Mouse (Mus musculus): ENCODE data around the gene Rasal2. TPM values are rescaled to one million over a fixed set of nuclear protein-coding genes. Genes with fewer than 3 reads are reported as not detected.

The Rasal2 gene
- polyA plus RNA-seq, 1 experiment from 2014 or later = 8.6 TPM

DNA sequence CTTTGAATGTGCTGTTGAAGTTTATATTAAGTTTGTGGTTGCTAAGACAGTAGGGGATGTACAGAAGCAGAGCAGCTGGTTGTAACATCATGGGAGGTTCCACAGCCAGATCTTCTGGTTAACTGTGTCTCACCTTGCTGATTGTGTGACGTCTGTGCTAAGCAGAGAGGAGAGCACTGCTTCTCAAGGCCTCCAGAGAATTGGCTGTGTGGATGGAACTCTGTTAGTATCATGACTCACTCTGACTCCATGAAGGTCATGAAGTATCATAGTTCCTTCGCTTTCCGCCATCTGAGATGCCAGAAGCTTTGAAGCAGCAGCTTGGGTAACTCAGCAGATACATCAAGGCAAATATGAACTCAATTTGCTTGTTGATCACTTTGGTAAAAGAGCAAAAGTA lies 144.5 kb downstream of the Rasal2 start:
- H3K9me3 ChIP-seq (ENCODE audit: control insufficient read depth, low read length) = no peaks in the 10 kb centered on the region
- H3K4me1 ChIP-seq (replicated peaks; ENCODE audit: control insufficient read depth, insufficient read depth) = no peaks in the 10 kb centered on the region
- H3K36me3 ChIP-seq (ENCODE audit: control insufficient read depth, insufficient read depth, low read length) = no peaks in the 10 kb centered on the region
- TF ChIP-seq CTCF (IDR thresholded peaks at IDR 0.05; ENCODE audit: low read depth) (no peak), EP300 (optimal IDR thresholded peaks at IDR 0.05) (no peak)
- no peak overlapping the region for H3K9ac ChIP-seq (ENCODE audit: low read length)
- H3K4me3 ChIP-seq (ENCODE audit: low read depth, low read length) = no peak overlapping the region
- no peak for DNase-seq (ENCODE audit: low spot score)
- H3K27ac ChIP-seq (replicated peaks) = no peak overlapping the region
- H3K4me2 ChIP-seq (replicated peaks; ENCODE audit: low read depth) = no peak overlapping the region
- no peaks in the 10 kb centered on the region for H3K27me3 ChIP-seq (ENCODE audit: control insufficient read depth, insufficient read depth, low read length)
- 71% methylated on average over 3 of the region's 3 CpGs for WGBS
- no peak for ATAC-seq (ENCODE audit: low FRiP score, low TSS enrichment)

- H3K4me3 ChIP-seq (ENCODE audit: low read depth, low read length) = no peak overlapping the region
- H3K27me3 ChIP-seq (ENCODE audit: control insufficient read depth, insufficient read depth, low read length) = no peaks in the 10 kb centered on the region
- H3K4me1 ChIP-seq (replicated peaks; ENCODE audit: control insufficient read depth, insufficient read depth) = no peaks in the 10 kb centered on the region
- peak; percentile 56 for ATAC-seq (ENCODE audit: low FRiP score, low TSS enrichment)
- DNase-seq (ENCODE audit: low spot score) = peak; percentile 27
- H3K27ac ChIP-seq (replicated peaks) = no peak overlapping the region
- no peak overlapping the region for H3K4me2 ChIP-seq (replicated peaks; ENCODE audit: low read depth)
- WGBS = 19% methylated on average over 4 of the region's 4 CpGs
- no peaks in the 10 kb centered on the region for H3K36me3 ChIP-seq (ENCODE audit: control insufficient read depth, insufficient read depth, low read length)
- no peaks in the 10 kb centered on the region for H3K9me3 ChIP-seq (ENCODE audit: control insufficient read depth, low read length)
- TF ChIP-seq CTCF (IDR thresholded peaks at IDR 0.05; ENCODE audit: low read depth) = no peak
- no peak for TF ChIP-seq EP300 (optimal IDR thresholded peaks at IDR 0.05)
- H3K9ac ChIP-seq (ENCODE audit: low read length) = no peak overlapping the region
These were observed 155.8 kb downstream of the Rasal2 start for GRCm38 (mm10) chr1:157256562-157256961.

GRCm38 (mm10) chr1:157255776-157256175 lies 156.6 kb downstream of the Rasal2 start:
- TF ChIP-seq EP300 (optimal IDR thresholded peaks at IDR 0.05) = no peak
- no peak for TF ChIP-seq CTCF (IDR thresholded peaks at IDR 0.05; ENCODE audit: low read depth)
- ATAC-seq (ENCODE audit: low FRiP score, low TSS enrichment) = no peak
- H3K9me3 ChIP-seq (ENCODE audit: control insufficient read depth, low read length) = no peaks in the 10 kb centered on the region
- 43% methylated on average over 1 of the region's 1 CpGs for WGBS
- H3K4me1 ChIP-seq (replicated peaks; ENCODE audit: control insufficient read depth, insufficient read depth) = no peaks in the 10 kb centered on the region
- H3K9ac ChIP-seq (ENCODE audit: low read length) = no peak overlapping the region
- H3K27me3 ChIP-seq (ENCODE audit: control insufficient read depth, insufficient read depth, low read length) = no peaks in the 10 kb centered on the region
- no peak overlapping the region for H3K4me2 ChIP-seq (replicated peaks; ENCODE audit: low read depth)
- H3K27ac ChIP-seq (replicated peaks) = no peak overlapping the region
- DNase-seq (ENCODE audit: low spot score) = no peak
- no peak overlapping the region for H3K4me3 ChIP-seq (ENCODE audit: low read depth, low read length)
- no peaks in the 10 kb centered on the region for H3K36me3 ChIP-seq (ENCODE audit: control insufficient read depth, insufficient read depth, low read length)

DNA sequence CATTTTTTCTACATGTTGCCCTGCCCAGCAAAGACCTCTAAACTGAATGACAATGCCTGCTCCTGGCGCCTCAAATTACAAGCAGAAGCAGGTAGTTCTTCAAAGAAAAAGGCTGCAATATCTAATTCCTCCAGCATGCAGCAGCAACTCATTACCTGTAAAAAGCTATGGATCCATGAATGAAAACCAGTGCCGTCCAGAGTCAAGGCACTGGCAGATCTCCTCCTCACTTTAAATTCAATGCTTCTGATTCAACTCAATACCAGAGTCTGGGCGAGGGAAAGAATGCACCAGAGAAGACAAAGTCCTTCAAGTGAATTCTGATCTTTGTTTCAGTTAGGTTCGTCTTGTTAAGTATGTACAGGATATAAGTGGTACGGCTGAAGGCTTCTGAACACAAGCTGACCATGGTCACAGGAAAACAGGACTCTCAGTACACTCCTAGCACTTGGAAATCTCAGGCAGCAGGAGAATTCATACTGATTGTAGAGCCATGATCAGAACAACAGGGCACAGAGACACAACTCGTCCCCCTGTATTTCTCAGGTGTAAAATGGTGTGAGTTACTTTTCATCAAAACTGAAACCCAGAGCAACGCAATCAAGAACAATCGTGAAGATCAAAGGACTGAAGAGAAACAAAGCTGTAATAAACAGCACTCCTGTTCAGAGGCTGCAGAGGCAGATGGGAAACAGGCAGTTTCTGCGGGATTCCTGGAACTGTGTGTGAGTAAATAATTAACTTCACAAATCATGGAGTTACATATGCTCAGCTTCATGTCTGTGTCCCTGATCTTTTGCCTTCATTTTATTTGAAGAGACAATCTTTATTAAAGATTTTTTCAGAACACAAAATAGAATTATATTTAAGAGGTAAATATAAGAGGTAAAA lies 158.6 kb downstream of the Rasal2 start:
- no peak for ATAC-seq (ENCODE audit: low FRiP score, low TSS enrichment)
- Histone ChIP-seq H3K27ac (replicated peaks) (no peak overlapping the region; the same call in 1 of the 2 replicates), H3K4me1 (replicated peaks; ENCODE audit: control insufficient read depth, insufficient read depth) (no peaks in the 10 kb centered on the region), H3K4me2 (replicated peaks; ENCODE audit: low read depth) (peak overlapping the region; percentile 31), H3K27me3 (ENCODE audit: control insufficient read depth, insufficient read depth, low read length) (no peaks in the 10 kb centered on the region), H3K9ac (ENCODE audit: low read length) (0 out of 2 replicates have a peak overlapping the region, but pooled peaks have one; percentile 18), H3K36me3 (ENCODE audit: control insufficient read depth, insufficient read depth, low read length) (no peaks in the 10 kb centered on the region), H3K4me3 (ENCODE audit: low read depth, low read length) (no peak overlapping the region), H3K9me3 (ENCODE audit: control insufficient read depth, low read length) (no peaks in the 10 kb centered on the region)
- TF ChIP-seq CTCF (IDR thresholded peaks at IDR 0.05; ENCODE audit: low read depth) = peak; percentile 46
- TF ChIP-seq EP300 (optimal IDR thresholded peaks at IDR 0.05) = no peak
- no peak for DNase-seq (ENCODE audit: low spot score)
- 44% methylated on average over 9 of the region's 9 CpGs for WGBS

DNA sequence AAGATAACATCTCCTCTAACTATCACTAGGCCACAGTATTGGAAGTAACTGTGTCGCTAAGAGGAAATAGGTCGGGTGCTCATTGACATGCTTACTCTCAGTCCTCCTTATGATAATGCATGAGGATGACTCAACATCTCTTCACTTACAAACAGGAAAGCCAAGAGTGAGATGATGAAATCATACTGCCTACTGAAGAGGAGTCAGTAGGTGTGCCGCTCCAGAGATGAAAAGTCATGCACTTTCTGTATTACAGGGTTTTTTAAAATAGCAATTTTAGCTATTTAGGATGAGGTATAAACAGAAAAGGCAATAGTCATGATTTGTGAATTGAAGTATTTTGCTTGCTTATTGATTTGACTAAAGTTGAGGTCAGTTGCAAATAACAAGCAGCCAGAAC lies 164.3 kb downstream of the Rasal2 start:
- Histone ChIP-seq H3K27me3 (ENCODE audit: control insufficient read depth, insufficient read depth, low read length) (no peaks in the 10 kb centered on the region), H3K4me3 (ENCODE audit: low read depth, low read length) (no peak overlapping the region), H3K4me2 (replicated peaks; ENCODE audit: low read depth) (no peak overlapping the region), H3K9me3 (ENCODE audit: control insufficient read depth, low read length) (no peaks in the 10 kb centered on the region), H3K27ac (replicated peaks) (no peak overlapping the region), H3K4me1 (replicated peaks; ENCODE audit: control insufficient read depth, insufficient read depth) (no peaks in the 10 kb centered on the region), H3K36me3 (ENCODE audit: control insufficient read depth, insufficient read depth, low read length) (no peaks in the 10 kb centered on the region), H3K9ac (ENCODE audit: low read length) (no peak overlapping the region)
- 79% methylated on average over 3 of the region's 3 CpGs for WGBS
- ATAC-seq (ENCODE audit: low FRiP score, low TSS enrichment) = no peak
- no peak for DNase-seq (ENCODE audit: low spot score)
- TF ChIP-seq CTCF (IDR thresholded peaks at IDR 0.05; ENCODE audit: low read depth) (no peak), EP300 (optimal IDR thresholded peaks at IDR 0.05) (no peak)

DNA sequence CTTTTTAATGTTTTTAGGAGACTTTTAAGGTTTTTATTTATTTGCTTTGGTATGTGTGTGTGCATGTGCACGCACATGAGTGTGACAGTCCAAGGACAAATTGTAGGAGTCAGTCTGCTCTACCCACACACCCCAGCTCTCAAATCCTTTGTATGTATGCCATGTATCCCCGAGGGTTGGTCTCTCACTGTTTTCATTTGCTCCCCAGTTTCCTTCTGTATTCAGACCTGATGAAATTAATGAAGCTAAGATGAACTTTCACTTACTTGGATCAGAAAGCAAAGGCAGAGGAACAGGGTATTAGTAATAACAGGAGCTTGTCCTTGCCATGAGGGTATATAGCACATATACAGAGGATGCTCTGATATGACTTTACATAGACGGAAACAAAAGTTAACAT lies 165.1 kb downstream of the Rasal2 start:
- TF ChIP-seq CTCF (IDR thresholded peaks at IDR 0.05; ENCODE audit: low read depth) (no peak), EP300 (optimal IDR thresholded peaks at IDR 0.05) (no peak)
- ATAC-seq (ENCODE audit: low FRiP score, low TSS enrichment) (no peak), DNase-seq (ENCODE audit: low spot score) (no peak)
- Histone ChIP-seq H3K27ac (replicated peaks) (no peak overlapping the region), H3K27me3 (ENCODE audit: control insufficient read depth, insufficient read depth, low read length) (no peaks in the 10 kb centered on the region), H3K4me2 (replicated peaks; ENCODE audit: low read depth) (no peak overlapping the region), H3K4me1 (replicated peaks; ENCODE audit: control insufficient read depth, insufficient read depth) (no peaks in the 10 kb centered on the region), H3K9me3 (ENCODE audit: control insufficient read depth, low read length) (no peaks in the 10 kb centered on the region), H3K4me3 (ENCODE audit: low read depth, low read length) (no peak overlapping the region), H3K9ac (ENCODE audit: low read length) (no peak overlapping the region), H3K36me3 (ENCODE audit: control insufficient read depth, insufficient read depth, low read length) (no peaks in the 10 kb centered on the region)
- 69% methylated on average over 3 of the region's 3 CpGs for WGBS

Data from stomach, postnatal 0 days (tissue).